Mouse (Mus musculus) inflammation-experienced regulatory T-cells, adult 6 months (primary cell): ENCODE data around the gene Atp2b4. TPM values are rescaled to one million over a fixed set of nuclear protein-coding genes. Genes with fewer than 3 reads are reported as not detected.
A peak's percentile ranks its signal among the peaks of the same experiment; 100 is the strongest.
"Not testable (repeated sequence)": the region's sequence is repeated elsewhere in the genome, so short reads cannot be mapped to it uniquely, and the experiment has no call there.

Source experiments
- ATAC-seq: one replicate; pipeline ENCODE4 v1.8.0; 2017
- polyA plus RNA-seq, 3 experiments: library from polyadenylated mRNA; unstranded; fragments of 100-300 nt; shearing (Covaris generic); gene quantifications; one replicate each; pipeline ENCODE4 v1.2.1; 2017

Gene Atp2b4
- polyA plus RNA-seq, 3 experiments from 2014 or later, result 13.7 to 26.5 (median 16.2) TPM

DNA sequence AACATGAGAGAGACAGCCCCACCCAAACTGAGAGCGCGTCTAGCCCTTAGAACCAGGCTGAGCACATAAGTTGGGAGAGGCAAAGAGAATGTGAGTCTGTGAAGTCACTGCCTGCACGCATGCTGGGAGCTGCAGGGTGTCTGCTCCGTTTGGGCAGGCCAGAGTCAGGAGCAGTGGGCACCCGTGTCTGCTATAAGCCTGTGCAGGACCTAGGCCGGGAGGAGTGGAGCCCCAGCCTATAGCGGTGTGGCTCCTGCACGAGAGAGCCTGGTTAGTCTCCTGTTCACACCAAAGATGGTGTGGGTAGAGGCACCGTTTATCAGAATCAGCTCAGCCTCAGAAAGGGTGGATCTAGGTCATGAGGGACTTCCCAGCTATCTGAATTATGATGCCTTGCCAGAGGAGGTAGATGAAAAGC, 55.8 kb downstream of the Atp2b4 start:
- ATAC-seq, result no peak

GRCm38 (mm10) chr1:133744609-133745008, 56.2 kb downstream of the Atp2b4 start:
- ATAC-seq, result no peak

GRCm38 (mm10) chr1:133742517-133742916, 58.3 kb downstream of the Atp2b4 start:
- no peak for ATAC-seq

DNA sequence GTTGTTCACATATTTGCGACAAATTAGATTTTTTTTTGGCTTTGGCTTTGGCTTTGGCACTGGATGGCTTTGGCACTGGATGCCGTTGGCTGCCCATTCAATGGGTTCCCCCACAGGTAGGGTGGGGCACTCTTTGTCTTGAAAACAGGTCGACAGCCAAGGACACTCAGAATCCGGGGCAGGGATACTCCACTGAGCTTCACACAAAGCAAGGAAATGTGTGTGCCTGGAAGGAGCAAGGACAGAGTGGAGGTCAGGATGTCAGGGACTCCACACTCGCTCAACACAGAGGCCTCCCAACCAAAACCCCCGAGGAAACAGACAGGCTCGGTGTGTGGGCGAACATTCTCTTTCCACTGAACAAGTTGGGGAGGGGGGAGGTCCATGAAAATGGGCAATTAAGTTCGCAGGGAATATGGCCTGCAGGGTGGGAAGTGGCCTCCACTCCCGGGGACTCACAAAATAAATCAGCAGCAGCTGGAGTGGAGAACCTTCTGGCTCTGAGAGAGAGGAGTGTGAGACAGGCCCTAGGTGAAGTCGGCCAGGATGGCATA, 58.9 kb downstream of the Atp2b4 start:
- no peak for ATAC-seq

- ATAC-seq, result no peak
Observed at GRCm38 (mm10) chr1:133741171-133741570, 59.7 kb downstream of the Atp2b4 start.

- no peak for ATAC-seq
Observed at GRCm38 (mm10) chr1:133736664-133737063, 64.2 kb downstream of the Atp2b4 start.

GRCm38 (mm10) chr1:133735995-133736652, 64.7 kb downstream of the Atp2b4 start:
- ATAC-seq, result peak; percentile 48

- no peak for ATAC-seq
Observed at GRCm38 (mm10) chr1:133732814-133733213, 68.0 kb downstream of the Atp2b4 start.

GRCm38 (mm10) chr1:133728339-133728738, 72.5 kb downstream of the Atp2b4 start:
- no peak for ATAC-seq

DNA sequence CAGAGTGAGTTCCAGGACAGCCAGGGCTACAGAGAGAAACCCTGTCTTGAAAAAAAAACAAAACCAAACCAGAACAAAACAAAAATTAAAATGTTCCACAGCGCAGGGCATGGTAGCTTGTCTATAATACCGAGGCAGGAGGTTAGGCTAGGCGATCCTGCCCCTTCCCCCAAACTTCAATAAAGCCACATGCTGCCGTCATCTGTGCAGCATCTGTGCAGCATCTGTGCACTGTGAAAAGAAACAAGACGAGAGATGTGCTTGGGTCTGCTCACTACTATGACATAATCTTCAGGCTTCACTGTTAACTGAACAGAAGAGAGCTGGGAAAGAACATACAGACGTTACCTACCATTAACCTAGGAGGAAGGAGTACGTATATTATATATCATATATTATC, 80.5 kb downstream of the Atp2b4 start:
- ATAC-seq, result no peak

- ATAC-seq, result no peak
Observed at GRCm38 (mm10) chr1:133718786-133719185, 82.1 kb downstream of the Atp2b4 start.

- ATAC-seq, result no peak
Observed at GRCm38 (mm10) chr1:133718296-133718695, 82.5 kb downstream of the Atp2b4 start.

- peak; percentile 54 for ATAC-seq
Observed at GRCm38 (mm10) chr1:133716464-133716863, 84.4 kb downstream of the Atp2b4 start.

DNA sequence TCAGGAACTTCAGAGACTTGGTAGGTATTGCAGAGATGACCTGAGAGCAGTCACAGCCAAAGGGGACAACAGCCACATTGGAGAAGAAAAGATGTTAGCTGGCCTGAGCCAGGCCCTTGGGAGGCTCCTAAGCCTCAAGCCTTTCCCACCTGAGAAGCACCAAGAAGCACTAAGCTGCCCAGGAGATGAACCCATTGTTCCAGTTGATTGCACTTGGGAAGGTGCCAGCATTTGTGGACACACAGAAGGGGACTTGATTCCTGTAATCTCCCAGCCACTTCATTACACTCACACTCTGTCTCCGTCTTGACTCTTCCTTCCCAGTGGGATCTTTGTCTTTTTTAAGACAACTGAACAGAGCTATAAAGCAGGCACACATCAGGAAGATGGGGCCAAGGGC, 85.7 kb downstream of the Atp2b4 start:
- ATAC-seq, result no peak

GRCm38 (mm10) chr1:133713009-133713370, 87.9 kb downstream of the Atp2b4 start:
- ATAC-seq, result no peak

DNA sequence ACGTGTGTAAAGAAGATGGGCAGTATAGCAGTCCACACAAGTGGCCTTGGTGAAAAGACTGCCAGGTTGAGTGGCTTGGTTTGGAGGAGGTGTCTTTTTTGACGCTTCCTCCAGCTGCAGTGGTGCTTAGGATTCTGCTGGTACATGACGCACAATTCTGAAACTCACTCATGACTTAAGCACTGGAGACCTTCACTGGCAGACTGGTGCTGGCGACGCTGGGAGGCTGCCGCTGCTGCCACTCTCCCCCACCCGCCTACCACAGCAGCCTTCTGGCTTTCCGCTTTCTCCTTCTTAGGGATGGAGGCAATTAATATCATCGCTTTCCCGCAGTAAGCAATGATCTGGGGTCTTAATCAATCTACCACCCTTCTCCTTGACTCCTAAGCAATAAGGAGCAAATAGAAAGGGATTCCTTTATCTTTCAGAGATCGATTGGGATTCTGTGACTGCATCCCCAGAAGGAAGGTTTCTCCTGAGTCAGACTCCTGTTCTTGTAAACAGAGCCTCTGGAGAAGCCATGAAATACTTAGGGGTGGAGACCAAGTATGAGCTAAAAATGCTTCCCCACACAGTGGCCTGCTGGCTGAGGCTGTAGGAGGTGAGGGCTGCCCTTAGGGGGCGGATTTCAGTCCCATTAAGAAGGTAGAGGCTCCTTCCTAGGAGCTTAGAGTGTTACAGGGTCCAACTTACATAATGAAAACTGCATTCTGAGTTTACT, 88.4 kb downstream of the Atp2b4 start:
- ATAC-seq, result no peak

DNA sequence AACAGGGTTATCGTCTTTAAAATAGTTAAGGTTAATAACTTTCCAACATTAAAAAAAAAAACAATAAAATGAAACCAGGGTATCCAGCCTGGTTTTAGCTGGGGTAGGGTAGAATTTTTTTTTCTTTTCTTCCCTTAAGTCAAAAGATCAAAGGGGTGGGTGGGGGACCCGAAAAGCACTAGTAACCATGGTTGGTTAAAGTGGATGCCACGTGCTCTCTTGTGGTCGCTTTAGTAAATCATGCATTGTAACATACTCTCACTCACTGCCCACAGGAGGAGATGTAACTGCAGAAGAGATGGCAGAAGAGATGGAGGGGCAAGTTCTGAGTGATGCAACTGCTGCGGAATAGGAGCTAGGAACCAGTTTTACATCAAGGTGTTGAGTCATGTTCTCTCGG, 89.5 kb downstream of the Atp2b4 start:
- peak; percentile 32 for ATAC-seq

DNA sequence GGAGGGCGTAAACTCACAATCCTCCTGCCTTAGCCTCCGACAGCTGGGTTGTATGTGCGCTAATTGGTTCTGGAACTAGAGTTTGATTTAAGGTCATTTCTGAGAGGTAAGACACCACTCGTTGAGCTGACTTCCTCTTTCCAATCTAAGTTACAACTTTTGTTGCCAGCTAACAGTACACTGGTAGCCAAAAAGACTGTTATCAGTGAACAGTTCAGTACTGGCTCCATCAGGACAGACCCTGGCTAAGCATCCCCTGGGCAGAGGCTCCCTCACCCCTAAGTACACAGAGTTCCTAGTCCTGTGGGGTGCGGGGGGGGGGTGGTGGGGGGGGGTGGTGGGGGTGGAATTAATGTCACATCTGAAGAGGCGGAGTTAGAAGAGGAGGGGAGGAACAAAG, 89.9 kb downstream of the Atp2b4 start:
- ATAC-seq, result no peak

- ATAC-seq, result no peak
Observed at GRCm38 (mm10) chr1:133709292-133709691, 91.5 kb downstream of the Atp2b4 start.

DNA sequence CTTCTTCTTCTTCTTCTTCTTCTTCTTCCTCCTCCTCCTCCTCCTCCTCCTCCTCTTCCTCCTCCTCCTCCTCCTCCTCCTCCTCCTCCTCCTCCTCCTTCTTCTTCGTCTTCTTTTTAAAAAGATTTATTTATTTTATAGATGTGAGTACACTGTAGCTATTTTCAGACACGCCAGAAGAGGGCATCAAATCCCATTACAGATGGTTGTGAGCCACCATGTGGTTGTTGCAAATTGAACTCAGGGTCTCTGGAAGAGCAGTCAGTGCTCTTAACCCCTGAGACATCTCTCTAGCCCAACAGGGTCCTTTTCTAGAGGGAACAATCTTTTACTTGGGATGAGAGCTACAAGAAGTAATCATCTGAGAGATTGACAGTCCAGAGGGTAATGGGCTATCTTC, 99.0 kb downstream of the Atp2b4 start:
- not testable (repeated sequence) for ATAC-seq

DNA sequence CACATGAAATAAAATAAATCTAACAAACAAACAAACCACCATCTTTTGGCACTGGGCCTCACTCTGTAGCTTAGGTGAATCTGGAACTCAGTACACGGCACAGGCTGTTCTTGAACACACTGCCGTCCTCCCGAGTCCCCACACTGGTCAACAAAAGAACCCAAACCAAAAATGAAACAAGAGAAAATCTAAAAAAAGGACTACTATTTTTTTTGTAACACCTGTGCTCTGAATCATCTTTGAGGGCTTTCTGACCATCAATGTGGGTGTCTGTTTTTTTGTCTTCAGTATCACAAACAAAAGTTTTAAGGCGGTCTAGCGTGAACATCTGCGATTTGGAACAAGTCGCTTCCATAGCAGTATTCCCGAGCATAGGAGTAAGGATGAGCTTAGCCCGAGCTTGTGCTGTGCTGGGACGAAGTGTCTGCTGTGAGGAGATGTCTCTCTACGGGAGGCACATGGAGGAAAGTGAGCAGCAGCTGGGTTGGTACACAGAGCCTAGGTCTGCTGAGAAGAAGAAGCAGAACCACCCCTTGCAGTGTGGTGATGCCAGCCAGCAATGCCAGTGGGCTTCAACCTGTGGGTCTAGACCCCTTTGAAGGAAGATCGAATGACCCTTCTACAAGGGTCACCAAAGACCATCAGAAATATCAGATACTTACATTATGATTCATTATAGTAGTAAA, 102.8 kb downstream of the Atp2b4 start:
- ATAC-seq, result no peak

- no peak for ATAC-seq
Observed at GRCm38 (mm10) chr1:133695901-133696300, 104.9 kb downstream of the Atp2b4 start.

GRCm38 (mm10) chr1:133694876-133695275, 106.0 kb downstream of the Atp2b4 start:
- peak; percentile 43 for ATAC-seq

DNA sequence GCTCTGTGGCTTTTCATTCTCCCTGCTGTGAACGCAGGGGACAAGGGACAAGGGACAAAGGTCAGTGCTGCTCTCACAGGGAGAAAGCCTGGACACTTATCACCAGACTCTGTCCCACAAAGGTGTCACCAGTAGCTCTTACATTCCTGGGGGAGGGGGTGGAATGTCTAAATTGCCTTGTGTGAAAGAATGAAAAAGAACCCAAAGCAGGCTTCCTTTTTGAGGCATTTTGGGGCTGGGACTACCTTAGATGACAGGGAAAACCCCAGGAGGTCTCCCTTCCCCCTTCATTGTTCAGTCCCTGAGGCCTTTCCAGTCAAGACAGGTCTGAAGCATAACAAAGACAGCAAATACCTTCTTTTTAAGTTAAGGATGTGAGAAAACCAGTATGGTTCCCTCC, 106.5 kb downstream of the Atp2b4 start:
- ATAC-seq, result no peak
